Mouse (Mus musculus) midbrain, embryonic 16.5 days (tissue): ENCODE measurements around the gene Rpl32. TPM values are rescaled to one million over a fixed set of nuclear protein-coding genes. Genes with fewer than 3 reads are reported as not detected.

Experiments used
- ATAC-seq: fragments of 200-750 bp; cut with Nextera tagmentation; 2 replicates; pipeline ENCODE4 v1.8.0; 2017; ENCODE audit warnings: moderate TSS enrichment
- H3K27ac ChIP-seq: fragments of 300-500 bp; sonication (generic); 2 replicates; pipeline ENCODE4 v1.5.1; 2014; ENCODE audit warnings: mild to moderate bottlenecking, low read length, mixed read lengths
- H3K27me3 ChIP-seq: fragments of 300-500 bp; sonication (generic); 2 replicates; pipeline ENCODE4 v1.6.1; 2014; ENCODE audit warnings: low read depth, low read length, mixed read lengths; ENCODE audit not compliant: control insufficient read depth, insufficient read depth
- H3K36me3 ChIP-seq: fragments of 300-500 bp; sonication (generic); 2 replicates; pipeline ENCODE4 v1.6.1; 2014; ENCODE audit warnings: mild to moderate bottlenecking, low read length, moderate library complexity, mixed read lengths; ENCODE audit not compliant: control insufficient read depth, insufficient read depth
- H3K4me1 ChIP-seq: fragments of 300-500 bp; sonication (generic); 2 replicates; pipeline ENCODE4 v1.6.1; 2014; ENCODE audit warnings: mild to moderate bottlenecking, low read length, mixed read lengths; ENCODE audit not compliant: control insufficient read depth, insufficient read depth
- H3K4me2 ChIP-seq: fragments of 300-500 bp; sonication (generic); 2 replicates; pipeline ENCODE4 v1.6.1; 2014; ENCODE audit warnings: mild to moderate bottlenecking, low read length, mixed read lengths
- H3K4me3 ChIP-seq: fragments of 300-500 bp; sonication (generic); 2 replicates; pipeline ENCODE4 v1.5.1; 2014; ENCODE audit warnings: low read depth, mild to moderate bottlenecking, low read length, moderate library complexity, mixed read lengths
- H3K9ac ChIP-seq: fragments of 300-500 bp; sonication (generic); 2 replicates; pipeline ENCODE4 v1.6.1; 2014; ENCODE audit warnings: low read depth, low read length, mixed read lengths
- H3K9me3 ChIP-seq: fragments of 300-500 bp; sonication (generic); replicated peaks from 2 replicates; pipeline ENCODE4 v1.6.1; 2014; ENCODE audit warnings: mild to moderate bottlenecking, low read length, mixed read lengths; ENCODE audit not compliant: control insufficient read depth, poor library complexity, severe bottlenecking
- whole genome bisulfite sequencing: fragments of 180-500 bp; shearing (Covaris S2); extraction: QIAGEN DNeasy Blood & Tissue Kit; methylation state at CpG from one replicate; pipeline ENCODE4 v1.1.7; 2014; 5-methylcytosine and 5-hydroxymethylcytosine counted together
- polyA plus RNA-seq: library from polyadenylated mRNA; unstranded; fragments of >200 nt; fragmentation: Nextera tagmentation; extraction: Ambion mirVana; gene quantifications from 2 replicates; pipeline ENCODE4 v1.2.1, GENCODE M21; 2015

Gene Rpl32
- 855 and 922 TPM in 2 replicates for polyA plus RNA-seq

- H3K4me3 ChIP-seq = peak within 1 kb of the TSS; percentile 97
- WGBS = under 1% methylated on average over 47 of the region's 47 CpGs
- no peaks in the 10 kb centered on the region for H3K27me3 ChIP-seq
- H3K9ac ChIP-seq = peak within 1 kb of the TSS; percentile 96
- peak within 1 kb of the TSS; percentile 95 for H3K27ac ChIP-seq
- H3K36me3 ChIP-seq = peaks cover 18% of the 10 kb centered on the region
- peaks cover 17% of the 10 kb centered on the region for H3K4me1 ChIP-seq
- peak within 1 kb of the TSS; percentile 69 for H3K4me2 ChIP-seq
- peak; percentile 90 for ATAC-seq
- H3K9me3 ChIP-seq = no peaks in the 10 kb centered on the region
These were observed at the start of gene Rpl32 for GRCm38 (mm10) chr6:115808488-115809231. Gene Rpl32, minus strand, starts transcription at chr6:115808747.

DNA sequence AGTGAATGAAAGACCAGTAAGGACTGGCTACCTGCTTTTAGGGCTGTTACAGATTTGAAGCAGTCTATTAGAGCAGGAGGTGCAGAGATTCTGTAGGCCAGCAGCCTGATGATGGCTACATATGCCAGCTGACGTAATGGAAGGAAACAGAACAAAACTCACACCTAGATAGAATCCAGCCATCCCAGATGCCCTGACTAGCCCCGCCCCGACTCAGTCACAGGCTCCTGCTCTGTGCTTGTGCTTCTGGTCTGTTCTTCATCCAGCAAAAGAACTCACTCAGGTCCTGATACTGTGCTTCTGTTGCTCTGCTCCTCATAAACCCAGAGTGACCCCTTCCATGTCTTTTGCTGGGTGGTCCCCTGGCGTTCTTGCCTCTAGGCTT is 47.8 kb upstream of the Rpl32 start:
- no peak overlapping the region for H3K27ac ChIP-seq
- H3K9ac ChIP-seq = no peak overlapping the region
- H3K4me1 ChIP-seq = peaks cover 11% of the 10 kb centered on the region
- ATAC-seq = no peak
- 76% methylated on average over 4 of the region's 4 CpGs for WGBS
- H3K9me3 ChIP-seq = no peaks in the 10 kb centered on the region
- H3K36me3 ChIP-seq = no peaks in the 10 kb centered on the region
- no peak overlapping the region for H3K4me2 ChIP-seq
- no peaks in the 10 kb centered on the region for H3K27me3 ChIP-seq
- no peak overlapping the region for H3K4me3 ChIP-seq

- 86% methylated on average over 3 of the region's 3 CpGs for whole genome bisulfite sequencing
- Histone ChIP-seq H3K9me3 (no peaks in the 10 kb centered on the region), H3K4me1 (peaks cover 11% of the 10 kb centered on the region), H3K36me3 (no peaks in the 10 kb centered on the region), H3K27ac (no peak overlapping the region), H3K27me3 (no peaks in the 10 kb centered on the region), H3K4me3 (no peak overlapping the region), H3K9ac (no peak overlapping the region), H3K4me2 (no peak overlapping the region)
- no peak for ATAC-seq
These were observed 47.3 kb upstream of the Rpl32 start for GRCm38 (mm10) chr6:115855733-115856360.

GRCm38 (mm10) chr6:115854432-115854831 is 45.9 kb upstream of the Rpl32 start:
- Histone ChIP-seq H3K4me2 (no peak overlapping the region), H3K4me1 (peaks cover 11% of the 10 kb centered on the region), H3K27me3 (no peaks in the 10 kb centered on the region), H3K27ac (no peak overlapping the region), H3K36me3 (no peaks in the 10 kb centered on the region), H3K9me3 (no peaks in the 10 kb centered on the region), H3K9ac (no peak overlapping the region), H3K4me3 (no peak overlapping the region)
- WGBS = 66% methylated on average over 2 of the region's 2 CpGs
- ATAC-seq = no peak

GRCm38 (mm10) chr6:115853985-115854384 is 45.4 kb upstream of the Rpl32 start:
- H3K36me3 ChIP-seq = no peaks in the 10 kb centered on the region
- H3K9ac ChIP-seq = peak overlapping the region; percentile 66
- peak overlapping the region; percentile 60 for H3K4me2 ChIP-seq
- peaks cover 11% of the 10 kb centered on the region for H3K4me1 ChIP-seq
- WGBS = 39% methylated on average over 7 of the region's 7 CpGs
- no peak for ATAC-seq
- H3K27ac ChIP-seq = peak overlapping the region; percentile 88
- no peaks in the 10 kb centered on the region for H3K9me3 ChIP-seq
- H3K4me3 ChIP-seq = peak overlapping the region; percentile 69
- H3K27me3 ChIP-seq = no peaks in the 10 kb centered on the region

DNA sequence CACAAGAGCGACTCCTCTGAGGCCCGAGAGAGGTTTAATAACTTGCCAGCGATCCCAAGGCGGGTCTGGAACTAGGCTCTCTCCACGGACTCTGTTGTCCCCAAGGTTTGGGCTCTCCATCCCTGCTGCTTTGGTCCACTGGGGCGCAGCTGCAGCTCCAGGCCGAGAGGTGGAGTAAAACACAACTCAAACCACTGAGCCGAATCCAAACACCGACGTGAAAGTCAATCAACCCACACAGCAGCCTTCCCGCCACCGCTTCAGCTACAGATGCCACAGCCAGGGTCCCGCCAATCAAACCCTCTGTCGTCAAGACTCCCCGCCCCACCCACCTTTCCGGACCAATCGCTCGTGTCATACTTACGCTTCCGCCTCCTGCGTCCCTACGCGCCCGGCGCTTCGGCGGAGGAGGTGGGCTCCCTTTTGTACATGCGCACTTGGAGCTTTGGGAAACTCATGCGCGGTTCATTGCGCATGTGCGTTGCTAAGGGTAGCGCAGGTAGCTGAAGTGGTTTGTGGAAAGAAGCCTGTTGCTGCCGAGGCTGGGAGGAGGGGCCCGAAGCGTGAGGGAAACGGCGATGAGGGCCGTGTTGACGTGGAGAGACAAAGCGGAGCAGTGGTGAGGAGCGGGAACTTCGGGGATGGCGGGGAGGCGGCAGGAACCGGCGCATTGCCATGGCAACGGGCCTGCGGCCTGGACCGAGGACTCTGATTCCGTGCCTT is 44.7 kb upstream of the Rpl32 start, which contains the start of the genes Mbd4 and Ift122:
Gene Mbd4 (minus strand): TSS at position 281 of the 723 bp plus-strand sequence.
Gene Ift122 (plus strand): TSS at position 380 of the 723 bp plus-strand sequence.
- peak within 1 kb of the TSS; percentile 66 for H3K9ac ChIP-seq
- H3K4me2 ChIP-seq = peak within 1 kb of the TSS; percentile 60
- peak; percentile 99 for ATAC-seq
- H3K27ac ChIP-seq = peak within 1 kb of the TSS; percentile 88
- H3K36me3 ChIP-seq = no peaks in the 10 kb centered on the region
- peak within 1 kb of the TSS; percentile 69 for H3K4me3 ChIP-seq
- no peaks in the 10 kb centered on the region for H3K27me3 ChIP-seq
- WGBS = under 1% methylated on average over 51 of the region's 51 CpGs
- peaks cover 11% of the 10 kb centered on the region for H3K4me1 ChIP-seq
- H3K9me3 ChIP-seq = no peaks in the 10 kb centered on the region

DNA sequence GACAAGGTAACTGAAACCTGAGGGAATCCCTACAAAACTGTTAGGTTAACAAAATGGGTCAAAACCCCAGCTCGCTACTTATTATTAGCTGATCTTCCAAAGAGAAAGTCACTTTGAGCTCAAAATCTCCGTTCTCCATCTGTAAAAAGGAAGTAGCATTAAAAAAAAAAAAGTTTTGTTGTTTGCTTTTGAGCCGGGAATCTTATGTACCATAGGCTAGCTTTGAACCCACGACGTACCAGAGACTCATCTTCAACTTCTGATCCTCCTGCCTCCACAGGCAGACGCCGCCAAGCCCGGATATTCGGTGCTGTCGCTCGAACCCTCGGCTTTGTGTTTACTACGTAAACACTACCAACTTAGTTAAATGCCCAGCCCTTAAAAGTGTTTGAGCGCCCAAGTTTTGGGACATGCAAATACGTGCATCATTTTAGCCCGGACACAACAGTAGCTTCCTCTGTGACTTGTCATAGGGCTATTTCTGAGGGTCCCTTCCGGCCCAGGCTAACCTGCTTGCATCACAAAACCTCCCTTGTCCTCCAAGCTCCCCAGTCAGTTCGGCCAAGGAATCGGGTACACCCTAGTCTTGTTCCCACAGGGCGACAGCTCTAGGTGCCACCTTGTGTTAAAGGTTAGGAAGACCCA is 44.0 kb upstream of the Rpl32 start:
- Histone ChIP-seq H3K9me3 (no peaks in the 10 kb centered on the region), H3K4me1 (peaks cover 11% of the 10 kb centered on the region), H3K27ac (peak overlapping the region; percentile 73), H3K27me3 (no peaks in the 10 kb centered on the region), H3K4me3 (peak overlapping the region; percentile 69), H3K9ac (peak overlapping the region; percentile 61), H3K4me2 (peak overlapping the region; percentile 57), H3K36me3 (no peaks in the 10 kb centered on the region)
- WGBS = 5% methylated on average over 20 of the region's 20 CpGs
- no peak; the same call in 1 of the 2 replicates for ATAC-seq

GRCm38 (mm10) chr6:115848598-115849304 is 40.2 kb upstream of the Rpl32 start:
- Histone ChIP-seq H3K9me3 (no peaks in the 10 kb centered on the region), H3K27ac (no peak overlapping the region), H3K4me3 (no peak overlapping the region), H3K9ac (no peak overlapping the region), H3K27me3 (no peaks in the 10 kb centered on the region), H3K4me2 (no peak overlapping the region), H3K4me1 (peaks cover 6% of the 10 kb centered on the region), H3K36me3 (0 out of 2 replicates have a peak, but pooled peaks cover 4% of the 10 kb centered on the region)
- ATAC-seq = no peak
- WGBS = 93% methylated on average over 10 of the region's 10 CpGs
